Mouse (Mus musculus): ENCODE measurements around the gene Cnep1r1. TPM values are rescaled to one million over a fixed set of nuclear protein-coding genes. Genes with fewer than 3 reads are reported as not detected.

Cnep1r1 gene
- polyA plus RNA-seq (2016; fragmentation: Nextera tagmentation; extraction: Ambion mirVana), result 43.4 and 43.6 TPM in 2 replicates

DNA sequence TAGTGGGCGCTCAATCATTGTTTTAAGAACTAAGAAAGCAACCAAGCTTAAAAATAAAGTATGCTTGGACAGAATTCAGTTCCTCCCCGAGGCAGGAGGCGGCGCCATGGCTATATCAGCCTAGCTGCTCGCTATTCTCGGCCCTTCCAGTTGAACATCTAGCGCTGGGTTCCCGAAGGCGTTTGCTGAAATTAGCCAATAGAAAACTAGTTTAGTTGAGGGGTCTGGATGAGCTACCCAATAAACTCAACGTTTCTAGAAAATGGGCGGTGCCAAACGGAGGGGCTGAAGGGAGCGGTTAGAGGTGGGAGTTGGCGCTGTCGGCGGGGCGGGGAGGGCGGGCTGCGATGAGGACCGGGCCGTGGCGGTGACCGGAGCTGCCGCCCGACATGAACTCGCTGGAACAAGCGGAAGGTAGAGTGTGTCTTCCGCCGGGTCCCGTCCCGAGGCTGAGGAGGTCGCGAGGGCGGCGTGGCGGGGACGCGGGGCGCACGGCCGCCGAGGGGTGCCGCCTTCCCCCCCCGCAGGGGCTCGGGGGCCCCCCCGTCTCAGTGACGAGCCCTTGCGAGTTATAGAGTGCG, at the start of gene Cnep1r1:
TSS of gene Cnep1r1 (plus strand) at position 314 of the 581 bp plus-strand sequence.
- DNase-seq (ENCODE audit: low spot score), result peak; percentile 90
- H3K4me1 ChIP-seq, result peaks cover 10% of the 10 kb centered on the region
- peak within 1 kb of the TSS; percentile 95 for H3K27ac ChIP-seq (replicated peaks)
- H3K36me3 ChIP-seq, result peaks cover 33% of the 10 kb centered on the region
- H3K9me3 ChIP-seq (replicated peaks), result no peaks in the 10 kb centered on the region
- 1% methylated on average over 49 of the region's 49 CpGs for WGBS
- peak within 1 kb of the TSS; percentile 97 for H3K4me3 ChIP-seq
- H3K27me3 ChIP-seq (ENCODE audit: low read depth, poor library complexity, severe bottlenecking), result no peaks in the 10 kb centered on the region

DNA sequence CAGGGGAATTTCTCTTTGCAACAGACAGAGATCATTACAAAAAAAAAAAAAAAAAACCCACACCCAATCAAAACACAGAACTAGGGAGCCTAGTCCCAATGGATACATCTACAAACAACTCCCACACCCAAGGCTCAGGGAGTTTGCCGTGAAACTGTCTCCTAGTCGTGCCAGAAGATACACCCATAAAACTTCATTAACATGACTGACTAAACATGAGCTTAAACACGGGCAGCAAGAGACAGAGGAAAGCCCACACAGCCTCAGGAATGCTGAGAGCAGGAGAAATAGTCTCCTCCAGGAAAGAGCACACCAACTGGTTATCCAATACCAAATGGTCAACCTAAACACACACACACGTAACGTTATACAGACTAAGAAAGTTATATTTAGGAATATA, 36.4 kb upstream of the Cnep1r1 start:
- H3K4me3 ChIP-seq, result no peak overlapping the region
- H3K27ac ChIP-seq (replicated peaks), result no peak overlapping the region
- no peaks in the 10 kb centered on the region for H3K36me3 ChIP-seq
- DNase-seq (ENCODE audit: low spot score), result no peak
- no peaks in the 10 kb centered on the region for H3K9me3 ChIP-seq (replicated peaks)
- no peaks in the 10 kb centered on the region for H3K27me3 ChIP-seq (ENCODE audit: low read depth, poor library complexity, severe bottlenecking)
- 86% methylated on average over 5 of the region's 5 CpGs for WGBS
- no peaks in the 10 kb centered on the region for H3K4me1 ChIP-seq

DNA sequence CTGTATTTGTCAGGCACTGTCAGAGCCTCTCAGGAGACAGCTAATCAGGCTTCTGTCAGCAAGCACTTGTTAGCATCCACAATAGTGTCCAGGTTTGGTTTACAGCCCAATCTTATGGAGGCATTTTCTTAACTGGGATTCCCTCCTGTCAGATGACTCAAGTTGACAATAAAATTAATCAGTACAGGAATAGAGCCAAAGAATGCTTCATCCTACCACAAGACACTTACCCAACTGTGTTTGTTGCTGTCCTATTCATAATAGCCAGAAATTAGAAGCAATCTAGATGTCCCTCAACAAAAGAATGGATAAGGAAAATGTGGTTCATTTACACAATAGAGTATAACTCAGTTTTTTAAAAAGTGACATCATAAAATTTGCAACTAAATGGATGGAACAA, 30.6 kb upstream of the Cnep1r1 start:
- no peaks in the 10 kb centered on the region for H3K9me3 ChIP-seq (replicated peaks)
- H3K27me3 ChIP-seq (ENCODE audit: low read depth, poor library complexity, severe bottlenecking), result no peaks in the 10 kb centered on the region
- DNase-seq (ENCODE audit: low spot score), result no peak
- H3K4me3 ChIP-seq, result no peak overlapping the region
- no peaks in the 10 kb centered on the region for H3K36me3 ChIP-seq
- no peaks in the 10 kb centered on the region for H3K4me1 ChIP-seq
- no peak overlapping the region for H3K27ac ChIP-seq (replicated peaks)

DNA sequence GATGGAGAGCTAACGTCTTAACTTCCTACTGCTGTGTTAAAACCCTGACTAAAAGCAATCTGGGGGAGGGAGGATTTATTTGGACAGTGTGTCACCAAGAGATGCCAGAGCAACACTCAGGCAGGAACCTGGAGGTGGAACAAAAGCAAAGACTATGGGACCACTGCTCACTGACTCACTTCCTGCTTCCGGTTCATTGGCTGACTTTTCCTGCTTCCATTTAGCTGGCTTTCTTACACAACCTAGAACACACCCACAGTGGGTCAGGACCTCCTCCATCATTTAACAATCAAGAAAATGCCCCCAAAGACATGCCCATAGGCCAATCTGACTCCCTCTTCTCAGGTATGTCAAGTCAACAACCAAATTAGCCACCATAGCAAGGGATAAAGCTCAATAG, 26.9 kb upstream of the Cnep1r1 start:
- Histone ChIP-seq H3K4me1 (no peaks in the 10 kb centered on the region), H3K27me3 (ENCODE audit: low read depth, poor library complexity, severe bottlenecking) (no peaks in the 10 kb centered on the region), H3K27ac (replicated peaks) (no peak overlapping the region), H3K4me3 (no peak overlapping the region), H3K9me3 (replicated peaks) (no peaks in the 10 kb centered on the region), H3K36me3 (no peaks in the 10 kb centered on the region)
- WGBS, result 86% methylated on average over 2 of the region's 2 CpGs
- DNase-seq (ENCODE audit: low spot score), result no peak

DNA sequence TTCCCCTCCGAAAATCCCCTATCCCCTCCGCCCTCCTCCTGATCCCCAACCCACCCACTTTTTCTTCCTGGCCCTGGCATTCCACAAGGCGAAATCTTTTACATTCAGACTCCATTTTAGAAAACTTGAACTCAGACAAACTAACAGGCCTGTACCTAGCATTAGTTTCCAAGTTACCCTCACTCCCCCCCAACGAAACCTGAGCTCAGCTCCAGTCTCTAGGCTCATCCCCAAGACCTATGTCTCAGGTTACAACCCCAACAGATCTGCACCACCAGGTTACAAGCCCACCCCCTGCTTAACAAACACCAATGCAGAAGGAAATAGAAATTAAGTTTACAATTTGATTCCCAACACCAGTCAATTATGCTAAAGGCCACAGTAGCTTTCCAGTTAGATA, 25.2 kb upstream of the Cnep1r1 start:
- Histone ChIP-seq H3K4me3 (no peak overlapping the region), H3K27ac (replicated peaks) (no peak overlapping the region), H3K36me3 (no peaks in the 10 kb centered on the region), H3K4me1 (no peaks in the 10 kb centered on the region), H3K9me3 (replicated peaks) (no peaks in the 10 kb centered on the region), H3K27me3 (ENCODE audit: low read depth, poor library complexity, severe bottlenecking) (no peaks in the 10 kb centered on the region)
- WGBS, result 70% methylated on average over 4 of the region's 4 CpGs
- no peak for DNase-seq (ENCODE audit: low spot score)

DNA sequence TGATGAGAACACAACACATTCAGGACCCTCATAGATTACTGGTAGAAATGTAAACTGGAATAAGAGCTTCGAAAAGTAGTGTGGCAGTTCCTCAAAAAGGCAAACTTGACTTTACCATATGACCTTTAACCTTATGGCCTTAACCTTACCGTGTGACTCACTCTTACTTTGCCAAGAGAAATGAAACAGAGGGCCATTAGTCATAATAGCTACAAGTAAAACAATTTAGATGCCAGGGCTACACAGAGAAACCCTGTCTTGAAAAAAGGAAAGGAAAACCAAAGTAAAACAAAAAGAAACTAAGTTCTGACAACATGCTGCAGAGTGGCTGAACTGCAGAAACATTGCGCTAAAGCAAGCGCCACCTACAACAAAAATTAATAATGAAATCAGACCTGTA, 19.7 kb upstream of the Cnep1r1 start:
- no peaks in the 10 kb centered on the region for H3K36me3 ChIP-seq
- H3K27me3 ChIP-seq (ENCODE audit: low read depth, poor library complexity, severe bottlenecking), result no peaks in the 10 kb centered on the region
- no peak overlapping the region for H3K4me3 ChIP-seq
- no peaks in the 10 kb centered on the region for H3K9me3 ChIP-seq (replicated peaks)
- 90% methylated on average over 4 of the region's 4 CpGs for WGBS
- no peaks in the 10 kb centered on the region for H3K4me1 ChIP-seq
- H3K27ac ChIP-seq (replicated peaks), result no peak overlapping the region
- DNase-seq (ENCODE audit: low spot score), result no peak

DNA sequence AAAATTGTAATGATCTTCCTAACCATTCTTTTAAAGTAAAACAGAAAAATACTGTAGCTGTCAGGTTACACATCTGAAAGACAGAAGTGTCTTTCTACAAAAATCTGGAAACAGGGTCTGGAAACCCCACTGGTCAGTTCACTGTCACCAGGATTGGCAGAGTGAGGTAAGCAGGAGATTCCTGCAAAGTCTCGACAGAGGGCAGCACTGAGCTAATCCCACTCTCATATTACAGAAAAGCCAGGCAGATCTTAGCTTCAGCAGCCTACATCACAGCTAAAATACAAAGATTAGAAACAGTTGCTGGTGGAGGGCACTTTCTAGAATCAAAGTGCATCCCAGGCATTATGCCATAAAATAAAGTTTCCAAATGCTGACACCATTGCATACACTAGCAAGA, 19.0 kb upstream of the Cnep1r1 start:
- H3K36me3 ChIP-seq, result no peaks in the 10 kb centered on the region
- H3K4me1 ChIP-seq, result no peaks in the 10 kb centered on the region
- no peak overlapping the region for H3K27ac ChIP-seq (replicated peaks)
- no peaks in the 10 kb centered on the region for H3K27me3 ChIP-seq (ENCODE audit: low read depth, poor library complexity, severe bottlenecking)
- no peak overlapping the region for H3K4me3 ChIP-seq
- 0% methylated on average over 1 of the region's 1 CpGs for WGBS
- peak; percentile 51 for DNase-seq (ENCODE audit: low spot score)
- H3K9me3 ChIP-seq (replicated peaks), result no peaks in the 10 kb centered on the region

DNA sequence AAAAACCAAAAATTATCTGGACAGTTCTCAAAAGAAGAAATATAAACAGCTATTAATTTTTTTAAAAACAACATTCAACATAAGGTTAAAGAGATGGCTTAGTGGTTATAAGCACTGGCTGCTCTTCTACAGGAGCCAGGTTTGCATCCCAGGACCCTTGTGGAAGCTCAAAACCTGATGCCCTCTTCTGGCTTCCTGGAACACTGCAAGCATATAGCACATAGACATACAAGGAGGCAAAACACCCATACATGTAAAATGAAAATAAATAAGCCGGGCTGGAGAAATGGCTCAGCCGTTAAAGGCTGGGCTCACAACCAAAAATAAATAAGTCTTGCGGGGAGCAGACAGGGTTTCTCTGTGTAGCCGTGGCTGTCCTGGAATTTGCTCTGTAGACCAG, 9.3 kb upstream of the Cnep1r1 start:
- DNase-seq (ENCODE audit: low spot score), result no peak

DNA sequence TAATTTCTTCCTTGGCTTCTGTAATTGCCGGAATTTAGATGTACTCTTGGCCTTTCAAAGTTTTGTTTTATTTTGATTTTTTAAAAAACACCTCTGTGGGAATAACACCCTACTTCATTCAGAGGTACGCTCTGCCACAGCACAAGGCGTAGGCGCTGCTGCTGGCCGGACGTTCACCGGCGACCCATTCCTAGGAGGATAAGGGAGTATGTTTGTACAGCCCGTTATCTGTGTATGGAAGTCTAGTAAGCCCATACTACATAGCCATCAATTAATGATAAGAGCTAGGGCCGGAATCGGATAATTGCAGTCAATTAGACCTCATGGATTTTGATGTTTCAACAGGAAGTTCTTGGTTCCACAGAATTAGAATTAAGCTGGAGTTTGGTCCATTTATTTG, 507 bp downstream of the Cnep1r1 start:
- H3K27me3 ChIP-seq (ENCODE audit: low read depth, poor library complexity, severe bottlenecking), result no peaks in the 10 kb centered on the region
- peaks cover 37% of the 10 kb centered on the region for H3K36me3 ChIP-seq
- peak; percentile 14 for DNase-seq (ENCODE audit: low spot score)
- H3K27ac ChIP-seq (replicated peaks), result peak overlapping the region; percentile 95
- peaks cover 10% of the 10 kb centered on the region for H3K4me1 ChIP-seq
- H3K9me3 ChIP-seq (replicated peaks), result no peaks in the 10 kb centered on the region
- H3K4me3 ChIP-seq, result peak overlapping the region; percentile 97
- WGBS, result 4% methylated on average over 11 of the region's 11 CpGs

More for the DNA sequence above, 9.3 kb upstream of the Cnep1r1 start:
- Histone ChIP-seq H3K9me3 (replicated peaks) (no peaks in the 10 kb centered on the region), H3K27me3 (ENCODE audit: low read depth, poor library complexity, severe bottlenecking) (no peaks in the 10 kb centered on the region), H3K4me1 (no peaks in the 10 kb centered on the region), H3K4me3 (no peak overlapping the region), H3K36me3 (no peaks in the 10 kb centered on the region), H3K27ac (replicated peaks) (no peak overlapping the region)
- 92% methylated on average over 4 of the region's 4 CpGs for WGBS

DNA sequence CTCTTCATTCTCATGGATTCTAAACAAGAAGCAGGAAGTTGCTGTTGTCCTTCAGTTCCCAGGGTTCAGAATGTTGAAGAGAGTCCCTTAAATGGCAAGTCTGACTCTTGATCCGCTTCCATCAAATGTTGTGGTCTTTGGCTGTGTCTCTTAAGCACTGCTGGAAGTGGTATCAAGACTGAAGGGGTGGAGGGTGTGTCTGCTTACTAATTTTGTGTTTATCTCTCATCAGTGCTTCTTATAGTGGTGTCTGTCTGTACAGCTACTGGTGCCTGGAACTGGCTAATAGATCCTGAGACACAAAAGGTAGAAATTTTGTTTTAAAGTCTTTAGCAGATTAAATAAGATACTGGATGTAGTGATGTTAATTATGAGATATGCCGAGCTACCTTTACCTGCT, 6.3 kb downstream of the Cnep1r1 start:
- Histone ChIP-seq H3K4me3 (no peak overlapping the region), H3K36me3 (peaks cover 94% of the 10 kb centered on the region), H3K4me1 (peaks cover 2% of the 10 kb centered on the region; the same call in 1 of the 2 replicates), H3K9me3 (replicated peaks) (no peaks in the 10 kb centered on the region), H3K27ac (replicated peaks) (no peak overlapping the region), H3K27me3 (ENCODE audit: low read depth, poor library complexity, severe bottlenecking) (no peaks in the 10 kb centered on the region)
- 95% methylated on average over 2 of the region's 2 CpGs for WGBS
- DNase-seq (ENCODE audit: low spot score), result no peak

DNA sequence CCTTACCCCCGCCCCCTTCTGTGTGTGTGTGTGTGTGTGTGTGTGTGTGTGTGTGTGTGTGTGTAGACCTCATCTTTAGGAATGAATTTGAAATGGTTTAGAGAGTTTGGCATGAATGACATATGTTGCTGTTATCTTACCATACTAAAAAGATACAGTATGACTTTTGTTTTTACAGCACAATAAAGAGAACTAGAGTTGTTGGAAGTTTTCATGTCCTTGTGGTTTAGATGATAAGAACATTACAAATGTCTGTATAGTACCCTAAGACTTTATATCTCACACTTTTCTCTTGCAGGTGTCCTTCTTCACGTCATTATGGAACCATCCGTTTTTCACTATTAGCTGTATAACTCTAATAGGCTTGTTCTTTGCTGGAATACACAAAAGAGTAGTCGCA, 10.8 kb downstream of the Cnep1r1 start:
- no peaks in the 10 kb centered on the region for H3K4me1 ChIP-seq
- WGBS, result 88% methylated on average over 4 of the region's 4 CpGs

DNA sequence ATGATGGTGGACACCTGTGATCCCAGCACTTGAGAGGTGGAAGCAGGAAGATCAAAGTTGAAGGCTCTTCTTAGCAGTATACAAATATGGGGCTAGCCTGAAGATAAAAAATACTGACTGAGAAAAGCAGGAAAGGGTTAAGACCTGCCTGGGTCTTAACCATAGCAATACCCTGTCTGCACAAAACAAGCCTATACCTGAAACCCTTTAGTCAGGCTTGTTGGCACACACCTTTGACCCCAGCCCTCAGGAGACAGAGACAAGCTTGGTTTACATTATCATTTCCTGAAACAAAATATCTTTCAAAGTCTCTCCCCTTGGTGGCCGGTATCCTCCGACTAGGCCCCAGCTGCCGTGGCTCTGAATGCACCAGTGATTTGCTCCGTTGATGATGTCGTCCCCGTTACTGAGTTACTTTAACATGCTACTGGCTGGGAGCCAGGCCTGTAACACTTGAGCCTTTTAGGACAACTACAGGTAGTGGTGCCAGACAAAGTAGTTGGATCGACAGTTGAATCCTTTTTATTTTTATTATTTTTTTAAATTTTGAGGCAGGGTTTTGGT, 12.3 kb downstream of the Cnep1r1 start:
- H3K4me1 ChIP-seq, result no peaks in the 10 kb centered on the region
- no peak for DNase-seq (ENCODE audit: low spot score)
- no peak overlapping the region for H3K27ac ChIP-seq (replicated peaks)
- no peaks in the 10 kb centered on the region for H3K9me3 ChIP-seq (replicated peaks)
- 79% methylated on average over 7 of the region's 7 CpGs for WGBS
- H3K36me3 ChIP-seq, result peaks cover 98% of the 10 kb centered on the region
- no peaks in the 10 kb centered on the region for H3K27me3 ChIP-seq (ENCODE audit: low read depth, poor library complexity, severe bottlenecking)
- H3K4me3 ChIP-seq, result no peak overlapping the region

More for the DNA sequence above, 10.8 kb downstream of the Cnep1r1 start:
- H3K4me3 ChIP-seq, result no peak overlapping the region
- peaks cover 98% of the 10 kb centered on the region for H3K36me3 ChIP-seq
- H3K27me3 ChIP-seq (ENCODE audit: low read depth, poor library complexity, severe bottlenecking), result no peaks in the 10 kb centered on the region
- DNase-seq (ENCODE audit: low spot score), result no peak
- H3K27ac ChIP-seq (replicated peaks), result no peak overlapping the region
- no peaks in the 10 kb centered on the region for H3K9me3 ChIP-seq (replicated peaks)

DNA sequence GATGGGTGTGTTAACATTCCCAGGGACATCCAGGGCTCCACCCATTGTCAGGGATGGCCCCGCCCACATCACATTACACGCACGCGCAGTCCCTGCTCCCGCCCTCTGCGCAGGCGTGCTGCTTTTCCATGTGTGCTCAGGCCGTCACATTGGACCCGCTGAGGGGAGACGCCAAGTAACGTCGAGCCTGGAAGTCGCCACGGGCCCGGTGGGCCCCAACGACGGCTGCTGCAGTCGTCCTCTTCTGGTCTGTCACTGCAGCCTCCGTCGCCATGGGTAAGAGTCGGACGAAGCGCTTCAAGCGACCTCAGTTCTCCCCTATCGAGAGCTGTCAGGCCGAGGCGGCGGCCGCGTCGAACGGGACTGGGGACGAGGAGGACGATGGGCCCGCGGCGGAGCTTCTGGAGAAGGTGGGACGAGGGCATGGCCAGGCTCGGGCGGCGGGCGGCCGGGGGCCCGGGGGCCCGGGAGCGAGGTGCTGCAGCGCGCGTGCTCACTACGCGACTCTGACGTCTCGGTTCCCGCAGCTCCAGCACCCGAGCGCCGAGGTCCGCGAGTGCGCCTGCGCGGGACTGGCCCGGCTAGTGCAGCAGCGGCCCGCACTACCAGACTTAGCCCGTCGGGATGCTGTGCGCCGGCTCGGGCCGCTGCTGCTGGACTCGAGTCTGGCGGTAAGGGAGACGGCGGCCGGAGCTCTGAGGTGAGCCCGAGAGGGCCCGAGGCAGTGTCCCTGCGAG, 19.3 kb downstream of the Cnep1r1 start, which contains the start of gene Heatr3:
TSS of gene Heatr3 (plus strand) at position 108 of the 737 bp plus-strand sequence.
- peak within 1 kb of the TSS; percentile 92 for H3K4me3 ChIP-seq
- no peaks in the 10 kb centered on the region for H3K27me3 ChIP-seq (ENCODE audit: low read depth, poor library complexity, severe bottlenecking)
- DNase-seq (ENCODE audit: low spot score), result peak; percentile 95
- WGBS, result under 1% methylated on average over 79 of the region's 79 CpGs
- peaks cover 14% of the 10 kb centered on the region for H3K4me1 ChIP-seq
- H3K9me3 ChIP-seq (replicated peaks), result no peaks in the 10 kb centered on the region
- H3K27ac ChIP-seq (replicated peaks), result peak within 1 kb of the TSS; percentile 87
- peaks cover 72% of the 10 kb centered on the region for H3K36me3 ChIP-seq
